Mouse (Mus musculus): ENCODE results near the gene Gas7. TPM values are rescaled to one million over a fixed set of nuclear protein-coding genes. Genes with fewer than 3 reads are reported as not detected.

The Gas7 gene
- polyA plus RNA-seq, 1 experiment = 3.6 TPM

GRCm38 (mm10) chr11:67523806-67524205, 68.6 kb downstream of the Gas7 start:
- no peak overlapping the region for H3K27ac ChIP-seq (ENCODE audit: insufficient read depth, low read depth, low read length)
- 44% methylated on average over 3 of the region's 3 CpGs for WGBS
- peak; percentile 46 for DNase-seq
- no peak overlapping the region for H3K4me3 ChIP-seq (ENCODE audit: insufficient read depth, low read depth, low read length)
- no peak for TF ChIP-seq CTCF (conservative IDR thresholded peaks at IDR 0.05; ENCODE audit: insufficient read depth, insufficient read length, low read depth, low read length)
- TF ChIP-seq POLR2A (IDR thresholded peaks at IDR 0.05; ENCODE audit: low read depth, low read length) = no peak
- peaks cover 15% of the 10 kb centered on the region for H3K4me1 ChIP-seq (ENCODE audit: control insufficient read depth, insufficient read depth, low read length)
- no peaks in the 10 kb centered on the region for H3K27me3 ChIP-seq (replicated peaks; ENCODE audit: control insufficient read depth, insufficient read depth, low read length)
- no peaks in the 10 kb centered on the region for H3K36me3 ChIP-seq (ENCODE audit: control insufficient read depth, insufficient read depth, low read length)

GRCm38 (mm10) chr11:67524731-67525130, 69.5 kb downstream of the Gas7 start:
- 73% methylated on average over 2 of the region's 2 CpGs for WGBS
- peaks cover 15% of the 10 kb centered on the region for H3K4me1 ChIP-seq (ENCODE audit: control insufficient read depth, insufficient read depth, low read length)
- no peak for DNase-seq
- H3K4me3 ChIP-seq (ENCODE audit: insufficient read depth, low read depth, low read length) = no peak overlapping the region
- TF ChIP-seq CTCF (conservative IDR thresholded peaks at IDR 0.05; ENCODE audit: insufficient read depth, insufficient read length, low read depth, low read length) (no peak), POLR2A (IDR thresholded peaks at IDR 0.05; ENCODE audit: low read depth, low read length) (no peak)
- no peaks in the 10 kb centered on the region for H3K27me3 ChIP-seq (replicated peaks; ENCODE audit: control insufficient read depth, insufficient read depth, low read length)
- no peaks in the 10 kb centered on the region for H3K36me3 ChIP-seq (ENCODE audit: control insufficient read depth, insufficient read depth, low read length)
- H3K27ac ChIP-seq (ENCODE audit: insufficient read depth, low read depth, low read length) = no peak overlapping the region

GRCm38 (mm10) chr11:67525841-67526240, 70.6 kb downstream of the Gas7 start:
- TF ChIP-seq POLR2A (IDR thresholded peaks at IDR 0.05; ENCODE audit: low read depth, low read length) = no peak
- TF ChIP-seq CTCF (conservative IDR thresholded peaks at IDR 0.05; ENCODE audit: insufficient read depth, insufficient read length, low read depth, low read length) = no peak
- H3K27me3 ChIP-seq (replicated peaks; ENCODE audit: control insufficient read depth, insufficient read depth, low read length) = no peaks in the 10 kb centered on the region
- H3K4me1 ChIP-seq (ENCODE audit: control insufficient read depth, insufficient read depth, low read length) = peaks cover 15% of the 10 kb centered on the region
- WGBS = 79% methylated on average over 3 of the region's 3 CpGs
- H3K27ac ChIP-seq (ENCODE audit: insufficient read depth, low read depth, low read length) = no peak overlapping the region
- DNase-seq = no peak
- no peak overlapping the region for H3K4me3 ChIP-seq (ENCODE audit: insufficient read depth, low read depth, low read length)
- H3K36me3 ChIP-seq (ENCODE audit: control insufficient read depth, insufficient read depth, low read length) = no peaks in the 10 kb centered on the region

GRCm38 (mm10) chr11:67526621-67527545, 71.6 kb downstream of the Gas7 start:
- Histone ChIP-seq H3K4me1 (ENCODE audit: control insufficient read depth, insufficient read depth, low read length) (peaks cover 15% of the 10 kb centered on the region), H3K27ac (ENCODE audit: insufficient read depth, low read depth, low read length) (peak overlapping the region; percentile 48; the same call in 1 of the 2 replicates), H3K36me3 (ENCODE audit: control insufficient read depth, insufficient read depth, low read length) (no peaks in the 10 kb centered on the region), H3K27me3 (replicated peaks; ENCODE audit: control insufficient read depth, insufficient read depth, low read length) (no peaks in the 10 kb centered on the region), H3K4me3 (ENCODE audit: insufficient read depth, low read depth, low read length) (no peak overlapping the region)
- DNase-seq = peak; percentile 90
- TF ChIP-seq CTCF (conservative IDR thresholded peaks at IDR 0.05; ENCODE audit: insufficient read depth, insufficient read length, low read depth, low read length) (0 out of 2 replicates have a peak, but pooled peaks have one; percentile 5), POLR2A (IDR thresholded peaks at IDR 0.05; ENCODE audit: low read depth, low read length) (no peak)
- WGBS = 52% methylated on average over 12 of the region's 12 CpGs

- peaks cover 14% of the 10 kb centered on the region for H3K4me1 ChIP-seq (ENCODE audit: control insufficient read depth, insufficient read depth, low read length)
- TF ChIP-seq POLR2A (IDR thresholded peaks at IDR 0.05; ENCODE audit: low read depth, low read length) (no peak), CTCF (conservative IDR thresholded peaks at IDR 0.05; ENCODE audit: insufficient read depth, insufficient read length, low read depth, low read length) (no peak)
- no peak for DNase-seq
- 62% methylated on average over 2 of the region's 2 CpGs for WGBS
- no peaks in the 10 kb centered on the region for H3K27me3 ChIP-seq (replicated peaks; ENCODE audit: control insufficient read depth, insufficient read depth, low read length)
- H3K36me3 ChIP-seq (ENCODE audit: control insufficient read depth, insufficient read depth, low read length) = no peaks in the 10 kb centered on the region
- no peak overlapping the region for H3K27ac ChIP-seq (ENCODE audit: insufficient read depth, low read depth, low read length)
- H3K4me3 ChIP-seq (ENCODE audit: insufficient read depth, low read depth, low read length) = no peak overlapping the region
Observed at GRCm38 (mm10) chr11:67531286-67531685, 76.0 kb downstream of the Gas7 start.

- Histone ChIP-seq H3K27me3 (replicated peaks; ENCODE audit: control insufficient read depth, insufficient read depth, low read length) (no peaks in the 10 kb centered on the region), H3K36me3 (ENCODE audit: control insufficient read depth, insufficient read depth, low read length) (no peaks in the 10 kb centered on the region), H3K4me3 (ENCODE audit: insufficient read depth, low read depth, low read length) (no peak overlapping the region), H3K4me1 (ENCODE audit: control insufficient read depth, insufficient read depth, low read length) (peaks cover 8% of the 10 kb centered on the region), H3K27ac (ENCODE audit: insufficient read depth, low read depth, low read length) (no peak overlapping the region)
- 51% methylated on average over 6 of the region's 6 CpGs for WGBS
- DNase-seq = peak; percentile 55
- TF ChIP-seq POLR2A (IDR thresholded peaks at IDR 0.05; ENCODE audit: low read depth, low read length) = no peak
- TF ChIP-seq CTCF (conservative IDR thresholded peaks at IDR 0.05; ENCODE audit: insufficient read depth, insufficient read length, low read depth, low read length) = no peak
Observed at GRCm38 (mm10) chr11:67531926-67532565, 76.8 kb downstream of the Gas7 start.

GRCm38 (mm10) chr11:67532728-67533127, 77.5 kb downstream of the Gas7 start:
- no peak overlapping the region for H3K27ac ChIP-seq (ENCODE audit: insufficient read depth, low read depth, low read length)
- TF ChIP-seq POLR2A (IDR thresholded peaks at IDR 0.05; ENCODE audit: low read depth, low read length) = no peak
- no peak for TF ChIP-seq CTCF (conservative IDR thresholded peaks at IDR 0.05; ENCODE audit: insufficient read depth, insufficient read length, low read depth, low read length)
- H3K4me3 ChIP-seq (ENCODE audit: insufficient read depth, low read depth, low read length) = no peak overlapping the region
- peaks cover 2% of the 10 kb centered on the region; the same call in 1 of the 2 replicates for H3K4me1 ChIP-seq (ENCODE audit: control insufficient read depth, insufficient read depth, low read length)
- DNase-seq = no peak
- H3K27me3 ChIP-seq (replicated peaks; ENCODE audit: control insufficient read depth, insufficient read depth, low read length) = no peaks in the 10 kb centered on the region
- H3K36me3 ChIP-seq (ENCODE audit: control insufficient read depth, insufficient read depth, low read length) = no peaks in the 10 kb centered on the region
- WGBS = 78% methylated on average over 10 of the region's 10 CpGs
